Mouse (Mus musculus) 416B (cell line): ENCODE measurements at regions not wholly inside any gene's neighbourhood (a gene's known extent, or its start where the extent isn't known, plus 50 kb on each side); places are given as distances from the start of the nearest gene placed in this dataset.

ENCODE experiments used
- DNase-seq: peaks from one replicate; pipeline ENCODE4 v3.0.0; 2011; ENCODE audit warnings: low read depth

DNA sequence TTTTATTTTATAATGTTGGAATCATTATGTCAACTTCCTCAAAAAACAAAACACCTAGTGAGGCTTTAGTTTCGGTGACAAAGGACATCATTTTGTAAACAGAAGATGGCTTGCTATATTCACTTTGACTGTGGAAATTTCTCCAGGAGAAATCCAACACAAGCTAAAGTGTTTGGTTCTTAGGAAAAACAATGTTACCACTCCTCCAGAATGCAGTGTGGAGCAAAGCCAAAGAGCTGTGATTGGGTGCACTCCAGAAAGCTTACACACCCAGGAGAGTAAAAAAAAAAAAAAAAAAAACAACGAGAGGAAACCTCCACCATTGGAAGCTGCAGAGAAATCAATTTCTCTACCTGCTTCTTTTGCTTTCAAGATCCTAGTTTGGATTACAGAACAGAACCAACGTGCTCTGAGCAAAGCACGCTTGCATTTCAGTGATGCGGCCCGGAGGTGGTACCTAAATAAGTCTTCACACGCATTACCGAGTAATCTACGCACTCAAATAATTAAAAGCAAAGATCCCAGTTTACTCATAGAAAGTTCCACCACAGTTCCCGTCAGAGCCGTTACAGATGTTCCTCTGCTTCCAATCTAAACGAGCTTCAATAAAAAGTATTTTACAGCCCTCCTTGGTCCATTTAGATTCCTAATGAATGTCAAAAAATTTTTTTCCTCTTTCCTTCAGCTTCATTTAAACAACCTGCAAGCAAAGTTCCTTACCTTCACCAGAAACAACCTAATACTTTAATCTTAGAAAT is 199.5 kb upstream of the Gk2 start:
- DNase-seq: no peak

DNA sequence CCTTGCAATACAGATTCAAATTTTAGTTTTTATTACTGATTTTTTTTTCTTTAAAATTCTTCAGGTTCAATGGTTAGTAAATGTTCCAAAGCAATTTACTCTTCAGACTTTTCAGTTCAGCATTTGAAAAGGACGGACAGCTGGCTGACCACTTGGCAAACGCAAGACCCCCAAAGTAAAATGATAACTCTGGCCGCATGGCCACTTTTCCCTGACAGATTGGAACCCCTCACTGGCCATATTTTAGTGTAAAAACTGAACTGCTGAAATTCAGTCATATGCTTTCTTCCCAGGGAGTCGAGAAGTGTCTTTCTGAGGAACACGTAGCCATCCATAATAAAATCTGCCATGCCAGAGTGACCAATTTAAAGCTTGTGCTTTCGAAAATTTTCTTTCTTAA is 198.4 kb upstream of the Gk2 start:
- no peak for DNase-seq

DNA sequence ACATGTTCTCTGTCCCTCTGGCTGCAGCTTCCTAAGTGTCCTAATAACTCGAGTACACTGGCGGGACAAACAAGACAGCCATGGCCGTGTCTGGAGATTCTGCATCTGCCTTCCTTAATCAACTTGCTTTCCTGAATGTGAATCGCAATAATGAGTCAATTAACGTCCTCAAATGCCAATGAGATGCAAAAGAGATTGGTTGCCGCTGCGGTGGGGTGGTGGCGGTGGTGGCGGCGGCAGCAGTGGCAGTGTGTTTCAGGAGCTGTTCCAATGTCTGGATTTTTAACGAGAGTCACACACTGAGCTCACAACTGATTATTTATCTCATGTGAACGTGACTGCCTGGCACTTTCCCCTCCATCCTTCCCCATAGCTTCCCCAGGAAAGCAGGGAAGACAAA is 197.6 kb upstream of the Gk2 start:
- DNase-seq: no peak

DNA sequence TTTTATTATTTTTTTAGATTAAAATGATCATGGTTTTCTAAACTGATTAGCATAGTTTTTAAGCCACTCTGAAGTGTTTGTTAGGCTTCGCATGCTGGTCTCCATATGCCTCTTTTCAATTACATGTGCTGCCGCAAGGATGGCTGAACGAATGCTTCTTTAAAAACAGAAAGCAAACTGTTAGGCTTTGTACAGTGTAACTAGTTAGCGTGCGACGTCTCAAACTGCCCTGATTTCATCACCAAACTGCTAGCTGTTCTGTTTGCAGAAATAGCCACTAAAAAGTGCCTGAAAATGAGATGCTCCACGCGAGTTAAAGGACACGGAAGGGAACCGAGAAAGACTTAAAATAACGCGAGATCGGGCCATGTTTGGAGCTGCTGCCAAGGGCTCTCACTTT is 185.4 kb upstream of the Gk2 start:
- DNase-seq: no peak

DNA sequence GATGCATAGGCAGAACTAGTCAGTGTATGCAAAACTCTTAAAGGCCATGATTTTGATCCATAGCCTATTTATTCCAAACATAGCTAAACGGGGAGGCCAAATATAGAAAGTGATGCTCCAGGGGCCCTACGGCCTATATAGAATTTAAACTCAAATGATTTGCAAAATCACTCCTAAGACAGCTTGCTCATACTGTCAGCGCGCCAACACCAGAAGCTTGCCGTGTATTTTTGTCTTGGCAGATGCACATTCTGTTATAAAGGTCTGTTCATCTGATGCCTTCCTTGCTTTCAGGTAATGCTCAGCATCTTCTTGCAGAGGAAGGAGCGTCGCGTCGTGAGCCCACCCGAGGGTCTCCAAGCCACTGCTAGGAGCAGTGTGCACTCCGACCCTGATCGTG is 184.8 kb upstream of the Gk2 start:
- DNase-seq: no peak

DNA sequence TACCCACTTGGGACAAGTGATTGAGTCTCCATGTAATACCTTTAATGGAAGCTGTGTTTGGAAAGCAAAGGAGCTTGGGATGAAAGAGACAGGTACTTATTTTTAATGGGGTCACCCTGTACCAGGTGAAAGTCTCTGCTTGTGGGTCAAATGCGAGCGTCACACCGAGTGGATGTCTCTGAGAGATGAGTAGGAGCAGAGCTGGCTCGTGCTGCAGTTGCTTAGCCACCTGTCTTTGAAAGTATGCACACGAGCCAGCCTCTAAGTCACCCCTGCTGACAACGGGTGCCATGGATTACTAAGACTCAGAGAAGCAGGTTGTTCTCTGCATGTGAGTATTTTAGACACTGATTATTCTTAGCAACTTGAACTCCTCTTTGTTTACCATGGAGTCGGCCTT is 179.5 kb upstream of the Gk2 start:
- no peak for DNase-seq

DNA sequence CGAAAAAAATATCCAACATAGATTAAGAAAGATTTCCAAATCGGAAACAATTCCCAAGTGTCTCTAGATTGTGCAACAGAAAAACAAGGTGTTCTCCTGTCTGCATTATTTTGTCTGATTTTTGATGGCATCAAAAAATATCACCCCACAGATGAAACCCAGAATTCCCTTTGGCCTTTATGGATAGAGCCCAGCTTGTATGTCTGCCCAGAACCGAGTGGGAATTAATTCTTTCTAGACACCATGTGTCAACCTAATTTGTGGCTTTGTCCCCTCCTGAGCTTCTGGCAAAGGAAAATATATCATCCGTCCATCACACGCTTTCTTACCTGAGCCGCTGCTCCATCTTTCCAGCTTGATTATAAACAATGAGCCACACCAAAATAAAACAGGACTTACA is 176.9 kb upstream of the Gk2 start:
- DNase-seq: no peak

DNA sequence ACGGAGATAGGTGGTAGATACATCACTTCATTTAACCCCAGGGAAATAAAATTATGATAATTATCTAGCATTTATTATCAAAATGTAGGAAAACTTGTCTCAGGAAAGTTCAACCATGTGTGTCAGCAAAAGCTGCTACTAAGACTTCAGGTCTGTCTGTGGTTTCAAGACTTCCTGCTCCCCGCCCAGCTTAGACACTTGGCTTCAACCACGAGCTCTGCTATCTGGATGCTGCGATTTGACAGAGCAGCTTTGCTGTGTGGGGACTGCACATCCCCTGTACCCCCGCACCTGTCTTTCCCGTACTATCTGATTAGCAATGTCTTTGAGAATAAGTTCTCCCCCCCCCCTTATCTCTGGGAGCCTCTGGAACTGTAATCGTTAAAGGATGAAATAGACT is 176.0 kb upstream of the Gk2 start:
- DNase-seq: peak; percentile 54

DNA sequence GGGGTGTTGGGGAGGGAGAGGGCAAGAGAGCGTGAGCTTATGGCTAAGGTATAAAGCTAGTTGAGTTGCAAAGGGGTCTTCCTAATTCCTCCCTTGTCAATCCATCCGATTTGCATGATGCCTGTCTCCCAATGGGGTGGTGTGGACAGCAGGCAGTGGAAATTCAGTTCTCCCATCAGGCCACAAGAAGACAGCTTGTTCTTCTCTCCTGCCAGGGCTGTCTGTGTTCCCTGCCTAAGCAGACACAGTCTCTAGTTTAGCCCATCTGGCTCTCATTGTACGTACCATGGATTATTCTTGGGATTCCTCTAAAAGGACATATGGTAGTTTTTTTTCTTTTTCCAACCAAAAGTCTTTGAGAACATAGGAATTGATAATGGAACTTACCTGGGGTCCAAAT is 168.4 kb upstream of the Gk2 start:
- DNase-seq: no peak

DNA sequence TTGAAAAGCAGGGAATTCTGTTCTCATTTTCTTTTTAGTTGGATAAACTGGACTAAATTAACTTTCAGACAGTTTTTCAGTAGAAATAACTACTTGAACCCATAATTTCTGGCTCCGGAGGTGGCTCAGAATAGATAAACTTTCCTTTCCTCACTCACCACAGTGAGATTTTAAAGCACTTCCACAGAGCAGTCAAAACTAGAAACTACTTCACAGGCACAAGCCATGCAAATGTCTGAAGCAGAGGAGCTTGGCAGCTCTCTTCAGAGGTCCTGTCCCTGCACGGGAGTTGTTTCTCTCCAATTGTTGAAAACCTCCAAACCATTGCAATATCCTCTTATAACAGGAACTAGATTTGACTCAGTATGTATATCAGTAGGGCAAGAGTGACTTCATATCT is 163.1 kb upstream of the Gk2 start:
- DNase-seq: no peak

DNA sequence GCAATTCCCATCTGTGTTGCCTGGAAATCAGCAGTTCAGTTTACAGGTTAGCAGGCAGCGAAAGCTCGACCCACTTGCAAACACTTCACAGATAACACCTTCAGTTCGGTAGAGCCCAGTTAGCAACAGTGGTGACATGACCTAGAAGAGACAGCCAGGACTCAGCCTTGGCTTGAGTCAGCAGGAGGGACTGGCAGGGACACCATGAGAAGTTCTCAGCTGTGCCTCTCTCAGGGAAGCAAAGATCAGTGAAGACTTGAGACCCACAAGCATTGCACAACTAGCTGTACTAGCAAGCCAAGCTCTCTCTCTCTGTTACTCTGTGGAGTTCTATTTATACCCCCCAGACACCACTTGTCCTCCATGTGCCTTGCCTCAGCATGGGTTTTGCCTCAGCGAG is 161.6 kb upstream of the Gk2 start:
- no peak for DNase-seq

DNA sequence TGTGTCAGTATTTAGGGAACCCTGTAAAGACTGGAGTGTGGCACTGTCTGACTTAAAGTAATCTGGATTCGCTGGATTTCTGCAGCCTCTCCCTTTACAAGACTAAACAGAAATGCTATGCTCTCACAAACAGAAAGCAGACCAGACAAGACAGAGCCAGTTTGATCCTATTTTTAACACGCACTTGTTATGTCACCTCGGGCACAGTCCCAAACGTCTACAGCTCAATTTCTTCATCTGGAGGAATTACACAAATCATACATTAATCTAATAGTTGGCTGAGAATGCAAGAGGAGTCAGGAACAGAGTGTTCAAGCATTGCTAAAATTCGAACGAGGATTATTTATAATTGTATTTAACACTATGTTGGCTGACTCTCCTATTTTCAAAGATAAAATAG is 145.4 kb upstream of the Gk2 start:
- no peak for DNase-seq

DNA sequence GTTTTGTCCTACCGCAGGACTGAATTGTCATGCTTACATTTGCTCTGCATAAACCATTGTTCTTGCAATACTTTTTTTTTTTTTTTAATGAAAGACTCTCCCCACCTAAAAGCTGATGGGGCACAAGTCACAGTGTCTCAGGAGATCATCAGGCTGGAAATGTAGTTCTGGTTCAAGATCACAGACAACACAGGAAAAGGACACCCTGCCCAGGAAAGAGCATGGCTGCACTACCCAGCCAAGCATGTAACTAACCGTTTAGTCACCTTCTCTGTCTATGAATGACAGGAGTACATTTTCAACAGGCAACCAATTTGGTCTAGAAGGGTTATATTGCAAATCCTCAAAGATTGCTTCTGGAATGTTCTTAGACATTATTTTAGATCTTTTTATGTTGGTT is 144.6 kb upstream of the Gk2 start:
- DNase-seq: no peak

DNA sequence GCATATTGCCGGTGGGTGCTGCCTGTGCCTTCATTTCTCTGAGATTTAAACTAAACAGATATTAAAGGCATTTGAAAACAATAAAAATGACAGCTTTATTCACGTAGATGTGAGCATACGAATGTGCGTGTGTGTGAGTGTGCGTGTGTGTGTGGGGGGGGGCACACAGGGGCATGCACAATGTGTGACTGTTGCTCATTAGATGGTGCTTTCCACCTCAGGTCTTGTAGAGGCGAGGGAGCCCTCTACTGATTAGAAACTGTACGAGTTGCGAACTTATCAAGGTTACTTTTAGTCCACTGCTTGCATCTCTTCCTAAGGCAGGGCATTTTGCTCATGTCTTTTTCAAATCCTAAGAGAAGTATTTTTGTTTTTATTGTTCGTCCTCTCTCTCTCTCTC is 141.9 kb upstream of the Gk2 start:
- no peak for DNase-seq

DNA sequence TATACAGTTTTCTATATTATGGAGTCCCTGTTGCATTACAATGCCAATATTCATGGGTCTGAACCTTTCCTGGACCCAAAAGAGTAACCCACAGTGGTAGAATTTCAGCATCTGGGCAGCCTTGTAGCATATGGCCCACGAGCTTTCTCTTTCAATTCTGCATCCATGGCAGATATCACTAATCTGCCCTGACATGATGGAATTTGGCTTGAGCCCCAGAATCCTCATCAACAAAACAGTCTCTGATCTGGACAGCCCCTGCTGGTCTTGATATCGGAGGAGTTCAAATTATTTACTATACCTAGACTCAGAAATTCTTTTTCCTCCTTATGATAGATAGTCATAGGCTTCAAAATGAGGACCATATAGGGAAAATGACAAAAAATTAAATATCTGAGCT is 139.1 kb upstream of the Gk2 start:
- no peak for DNase-seq

DNA sequence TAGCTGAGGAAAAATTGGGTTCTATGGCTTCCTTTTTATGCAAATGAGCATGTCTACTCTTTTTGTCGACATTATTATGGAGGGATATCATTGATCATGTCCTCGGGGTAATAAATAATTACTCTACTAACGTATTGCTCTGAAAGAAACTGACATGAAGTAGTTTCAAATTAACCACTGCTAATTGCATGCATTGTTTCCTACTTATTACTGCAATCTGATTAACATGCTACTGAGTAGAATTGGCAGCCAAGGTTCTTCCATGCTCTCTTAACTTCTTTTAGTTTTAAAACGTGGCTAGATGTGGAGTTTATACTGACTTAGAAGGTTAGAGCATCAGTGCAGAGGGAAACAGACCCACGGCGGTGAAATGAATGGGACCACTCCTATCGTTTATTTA is 137.3 kb upstream of the Gk2 start:
- no peak for DNase-seq

DNA sequence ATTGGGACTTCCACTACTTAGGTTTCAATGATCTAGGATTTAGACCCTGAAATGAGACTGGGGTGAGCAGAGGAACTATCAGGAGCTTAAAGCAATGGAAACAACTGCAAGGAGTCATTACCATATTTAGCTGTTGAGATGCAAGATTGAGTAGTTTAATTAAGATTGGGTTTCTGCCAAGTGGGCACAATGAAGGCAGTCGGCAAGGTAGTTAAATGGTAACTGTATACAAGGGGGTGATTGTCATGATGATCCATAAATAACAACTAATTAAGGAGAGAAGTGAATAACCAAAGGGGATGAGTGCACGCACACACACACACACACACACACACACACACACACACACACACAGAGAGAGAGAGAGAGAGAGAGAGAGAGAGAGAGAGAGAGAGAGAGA is 125.7 kb upstream of the Gk2 start:
- no peak for DNase-seq

DNA sequence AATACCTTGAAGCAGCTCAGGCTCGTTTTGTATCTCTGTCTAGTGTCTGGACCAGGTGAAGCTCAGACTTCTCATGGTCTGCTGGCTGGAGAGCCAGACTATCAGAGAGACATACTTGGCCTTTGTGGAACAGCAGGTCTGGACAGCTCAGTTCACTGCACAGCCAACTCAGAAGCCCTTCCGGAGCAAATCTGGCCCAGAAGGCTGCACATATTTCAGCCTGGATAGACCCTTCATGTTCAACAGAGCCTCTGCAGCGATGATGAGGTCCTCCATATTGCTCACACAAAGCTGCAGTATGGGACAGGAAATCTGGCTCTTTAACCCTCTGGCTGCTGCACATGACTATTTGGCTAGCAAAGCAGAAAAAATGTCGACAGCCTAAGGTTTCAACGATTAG is 108.7 kb upstream of the Gk2 start:
- no peak for DNase-seq

DNA sequence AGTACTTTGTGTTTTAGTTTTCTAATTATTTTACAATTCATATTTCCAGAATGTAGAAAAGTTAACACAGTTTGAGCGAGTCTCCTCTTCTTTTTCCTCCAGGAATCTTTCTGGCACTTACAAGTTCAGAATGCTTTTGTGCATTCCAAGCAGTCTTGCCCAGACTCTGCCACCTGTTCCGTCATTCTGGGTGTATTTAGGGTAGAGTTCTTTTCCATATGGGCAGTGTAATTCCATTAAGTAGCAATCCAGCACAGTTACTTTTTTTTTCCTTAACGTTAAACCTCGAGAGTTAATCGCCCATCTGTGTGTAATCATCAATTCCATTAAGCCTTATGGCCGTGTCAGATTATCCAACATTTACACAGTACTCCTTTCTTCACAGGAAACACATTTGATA is 106.9 kb upstream of the Gk2 start:
- no peak for DNase-seq

DNA sequence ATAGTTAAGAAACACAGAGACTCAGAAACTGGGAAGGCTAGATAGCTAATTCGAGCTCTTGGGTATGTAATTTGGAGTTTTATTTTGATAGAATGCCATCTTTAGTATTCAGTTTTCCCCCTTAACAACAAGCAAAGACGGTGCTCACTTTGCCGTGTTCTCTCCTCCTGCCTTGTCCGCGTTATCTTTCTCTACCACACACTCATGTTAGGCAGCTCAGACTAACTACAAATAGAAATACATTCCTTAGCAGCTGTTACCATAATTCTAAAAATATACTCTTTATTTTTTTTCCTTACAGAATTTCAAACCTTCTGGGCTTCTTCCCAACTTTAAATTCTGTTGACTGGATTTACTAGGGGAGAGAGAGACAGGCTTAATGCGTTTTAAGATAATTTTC is 97.5 kb upstream of the Gk2 start:
- no peak for DNase-seq

DNA sequence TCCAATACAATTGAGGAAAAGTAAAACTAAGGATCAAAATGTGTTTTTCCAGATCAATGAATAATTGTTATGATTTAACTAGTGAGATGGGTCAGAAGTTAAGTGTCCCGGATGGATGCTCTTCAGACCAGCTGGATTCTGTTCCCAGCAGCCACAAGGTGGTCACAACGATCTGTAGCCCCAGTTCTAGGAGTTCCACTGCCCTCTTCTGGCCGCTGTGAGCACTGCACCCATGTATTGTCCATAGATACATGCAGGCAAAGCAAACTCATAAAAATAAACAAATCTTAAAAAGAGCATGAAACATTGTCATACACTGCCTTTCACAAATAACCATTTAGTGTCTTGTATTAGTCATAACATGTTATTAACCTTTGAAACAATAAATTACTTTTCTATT is 96.3 kb upstream of the Gk2 start:
- peak; percentile 31 for DNase-seq

DNA sequence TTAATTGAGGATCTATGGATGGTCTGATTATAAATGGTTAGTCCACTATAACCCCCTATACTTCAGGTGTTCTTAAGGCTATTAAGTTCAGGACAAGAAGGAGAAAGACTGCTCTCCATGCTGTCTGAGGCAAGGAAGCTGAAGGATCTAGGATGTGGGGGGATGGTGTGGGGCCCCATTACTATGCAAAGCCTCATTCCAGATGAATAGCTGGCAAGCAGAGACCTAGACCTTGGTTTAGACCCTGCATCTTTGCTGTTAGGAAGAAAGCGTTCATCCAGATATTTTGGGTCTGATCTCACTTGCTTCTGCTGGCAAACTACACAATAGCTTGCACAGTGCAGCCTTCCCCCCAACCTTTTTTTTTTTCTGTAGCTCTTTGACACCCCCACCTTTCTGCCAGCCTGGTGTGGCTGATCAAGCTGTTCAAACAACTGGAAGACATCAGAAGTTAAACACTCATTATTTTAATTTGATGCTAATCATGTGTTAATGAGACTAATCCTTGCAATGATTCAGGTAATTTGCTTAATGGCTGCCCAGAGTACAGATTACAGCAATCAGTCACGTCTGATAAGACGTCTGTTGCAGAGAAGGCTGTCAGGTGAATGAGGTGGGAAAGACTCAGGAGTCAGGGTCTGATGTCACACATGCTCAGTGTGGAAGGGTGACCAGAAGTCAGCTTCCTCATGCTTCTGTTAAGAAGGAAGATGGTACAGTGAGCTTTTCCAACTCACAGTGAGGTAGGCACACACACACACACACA is 80.9 kb upstream of the Gk2 start:
- DNase-seq: no peak

DNA sequence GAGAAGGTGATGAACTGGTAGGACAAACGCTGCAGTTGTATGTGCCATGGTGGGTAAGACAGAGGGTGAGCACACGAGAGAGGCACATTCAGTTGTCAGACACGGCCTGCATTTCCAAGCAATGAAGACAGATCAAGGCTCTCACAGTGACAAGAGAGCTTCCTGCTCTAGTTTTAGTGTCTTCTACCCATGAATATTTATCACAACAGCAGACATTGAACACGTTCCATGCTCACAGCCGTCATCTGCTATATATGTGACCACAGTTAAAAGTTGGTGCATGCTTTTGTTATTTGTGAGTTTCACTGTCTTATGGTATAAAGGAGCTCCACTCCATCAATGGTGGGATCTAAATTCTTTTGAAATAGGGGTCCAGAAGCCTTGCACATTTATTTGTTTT is 76.9 kb upstream of the Gk2 start:
- no peak for DNase-seq

DNA sequence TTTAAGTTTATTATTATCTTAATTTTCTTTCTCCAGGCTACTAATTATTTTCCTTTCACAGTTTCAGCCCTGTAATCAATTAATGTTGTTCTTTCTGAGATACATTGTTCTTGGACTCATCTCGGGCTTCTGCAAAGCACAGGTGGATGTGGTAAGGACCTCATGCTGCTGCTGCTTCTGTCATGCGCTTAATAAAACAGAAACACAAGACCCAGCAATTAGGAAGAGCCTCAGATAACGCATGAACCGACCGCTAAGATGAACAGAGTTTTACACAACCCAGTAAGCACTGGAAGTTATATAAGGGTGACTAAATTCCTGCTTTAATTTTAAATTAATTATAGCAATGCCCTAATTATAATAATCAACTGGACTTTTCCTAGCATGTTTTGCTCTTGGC is 70.7 kb upstream of the Gk2 start:
- DNase-seq: no peak
